Mouse (Mus musculus): Measurements from ENCODE around the gene Tab1.

DNA sequence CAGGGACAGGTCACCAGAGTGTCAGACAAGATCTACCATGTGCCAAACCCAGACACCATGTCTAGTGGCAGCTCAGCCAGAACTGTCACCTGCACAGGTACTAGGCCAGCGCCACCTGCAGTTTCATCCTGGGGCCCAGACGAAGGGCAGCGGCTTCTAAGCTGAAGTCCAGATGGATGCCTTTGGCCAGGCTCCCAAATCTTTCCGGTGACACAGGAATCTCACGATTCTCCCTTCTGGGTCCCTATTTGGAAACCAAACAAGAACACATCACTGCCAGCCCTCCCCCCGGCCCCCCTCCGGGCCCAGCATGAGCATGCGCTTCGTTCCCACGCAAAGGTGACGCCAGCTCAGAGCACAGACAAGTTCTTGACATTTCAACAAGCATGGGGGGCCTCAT is 30.3 kb downstream of the Tab1 start:
- TF ChIP-seq EP300 (IDR thresholded peaks at IDR 0.05; ENCODE audit: insufficient read depth, low read depth, low read length) (no peak), CTCF (IDR thresholded peaks at IDR 0.05) (no peak)
